Mouse (Mus musculus) embryonic stem cell, embryonic (primary cell): Measurements from ENCODE around the gene Pax3.

Experiments used
- CTCF ChIA-PET, 4 experiments: fragments of 300-600 bp in 2 of 4; fragments of 350-600 bp in 2 of 4; sonication (Branson Sonifier 250); formaldehyde crosslinking; loops; one replicate each; lab custom pipeline; 2022; ENCODE audit warnings: inconsistent platforms in 2 of 4; lab: Charles Lee
- POLR2A ChIA-PET, 4 experiments: fragments of 300-600 bp in 2 of 4; fragments of 350-600 bp in 2 of 4; sonication (Branson Sonifier 250); formaldehyde crosslinking; loops; one replicate each; lab custom pipeline; 2022; ENCODE audit warnings: antibody characterized with exemption in 4 of 4, inconsistent platforms in 1 of 4; lab: Charles Lee

Gene Pax3

GRCm38 (mm10) chr1:78190386-78191111, 6.4 kb downstream of the Pax3 start:
- POLR2A ChIA-PET = interaction anchor here in 2 of 4 experiments (0.7 to 3.3 kb wide), 5 partner anchors 11 to 462 kb away, joined by 3 to 16 read pairs (median 3); no protein-coding TSS in a partner anchor
- CTCF ChIA-PET = interaction anchor here in 3 of 4 experiments (0.6 to 2.1 kb wide), 5 partner anchors 9 to 622 kb away, joined by 5 to 15 read pairs (median 7); no protein-coding TSS in a partner anchor

GRCm38 (mm10) chr1:78189501-78190345, 7.2 kb downstream of the Pax3 start:
- POLR2A ChIA-PET = interaction anchor here in 2 of 4 experiments (1.2 to 3.3 kb wide), 2 partner anchors 12 to 13 kb away, joined by 3 to 16 read pairs; no protein-coding TSS in a partner anchor
- CTCF ChIA-PET = interaction anchor here in 1 of 4 experiments (2.1 kb wide), 1 partner anchor 211 kb away, joined by 5 read pairs; no protein-coding TSS in a partner anchor

- POLR2A ChIA-PET = interaction anchor here in 1 of 4 experiments (3.3 kb wide), 1 partner anchor 13 kb away, joined by 16 read pairs; no protein-coding TSS in a partner anchor
- CTCF ChIA-PET = no interaction called here
Observed at GRCm38 (mm10) chr1:78189016-78189415, 7.9 kb downstream of the Pax3 start.

DNA sequence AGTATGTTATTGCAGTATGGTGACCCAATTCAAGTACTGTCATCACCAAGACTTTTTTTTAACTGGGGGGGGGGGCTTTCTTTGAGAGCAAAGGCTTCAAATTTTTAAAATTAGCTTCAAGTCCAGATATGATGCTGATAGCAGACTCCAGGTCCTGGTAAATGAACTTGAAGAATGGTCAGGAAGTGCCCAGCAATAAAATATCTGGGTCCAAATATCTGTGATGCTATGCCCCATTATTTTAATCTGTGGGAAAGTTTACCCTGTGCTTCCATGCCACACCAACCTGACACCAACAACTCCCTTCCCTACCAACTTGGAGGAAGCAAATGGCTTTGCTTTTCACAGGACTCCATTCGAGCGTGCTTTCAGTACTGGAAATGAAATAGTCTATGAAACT, 8.6 kb downstream of the Pax3 start:
- ChIA-PET CTCF (interaction anchor here in 1 of 4 experiments (0.6 kb wide), 1 partner anchor 665 kb away, joined by 4 read pairs; no protein-coding TSS in a partner anchor), POLR2A (no interaction called here)

DNA sequence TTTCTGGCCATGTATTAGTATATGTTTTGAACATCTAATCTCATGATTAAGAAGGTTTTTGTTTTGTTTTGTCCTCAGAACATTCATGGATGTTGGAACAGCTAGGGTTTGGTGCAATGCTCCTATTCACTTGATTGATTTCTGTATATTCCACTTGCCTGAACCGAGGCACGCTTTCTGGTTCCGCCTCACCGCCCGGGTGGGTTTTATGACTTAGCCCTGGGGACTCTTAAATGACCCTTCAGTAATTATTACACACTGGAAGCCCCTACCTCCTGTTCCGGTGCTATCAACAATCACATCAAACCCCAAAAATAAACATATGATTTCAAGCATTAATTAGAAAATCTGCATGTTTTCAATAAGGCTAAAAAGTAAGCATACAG, 9.2 kb downstream of the Pax3 start:
- CTCF ChIA-PET = interaction anchor here in 1 of 4 experiments (0.6 kb wide), 1 partner anchor 664 kb away, joined by 4 read pairs; no protein-coding TSS in a partner anchor
- POLR2A ChIA-PET = interaction anchor here in 1 of 4 experiments (0.6 kb wide), 1 partner anchor 73 kb away, joined by 8 read pairs; no protein-coding TSS in a partner anchor

- CTCF ChIA-PET = interaction anchor here in 1 of 4 experiments (0.6 kb wide), 1 partner anchor 664 kb away, joined by 4 read pairs; no protein-coding TSS in a partner anchor
Observed at GRCm38 (mm10) chr1:78187122-78187787, 9.7 kb downstream of the Pax3 start.

DNA sequence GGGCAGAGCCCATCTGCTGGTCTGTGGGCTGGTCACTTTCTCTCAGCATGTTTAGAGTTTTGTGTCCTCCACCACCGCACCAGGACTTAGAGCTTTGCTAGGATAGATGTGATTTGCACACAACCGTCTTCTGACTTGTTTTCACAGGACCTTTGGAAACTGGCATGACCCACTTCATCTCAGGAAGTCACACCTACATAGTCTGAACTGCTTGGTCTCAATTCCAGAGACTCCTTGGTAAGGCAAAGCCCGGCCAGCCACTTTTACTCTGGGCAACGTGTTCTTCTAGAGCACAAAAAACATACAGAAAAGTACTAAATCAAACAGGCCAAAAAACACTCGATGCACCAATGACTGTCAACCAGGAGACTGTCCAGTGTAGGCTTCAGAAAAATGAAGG, 14.0 kb downstream of the Pax3 start:
- POLR2A ChIA-PET = interaction anchor here in 2 of 4 experiments (0.5 to 0.6 kb wide), 3 partner anchors 15 to 53 kb away, joined by 3 to 4 read pairs (median 4); no protein-coding TSS in a partner anchor
- CTCF ChIA-PET = interaction anchor here in 1 of 4 experiments (0.6 kb wide), 1 partner anchor 361 kb away, joined by 3 read pairs; no protein-coding TSS in a partner anchor

More at GRCm38 (mm10) chr1:78187122-78187787, 9.7 kb downstream of the Pax3 start:
- POLR2A ChIA-PET = interaction anchor here in 1 of 4 experiments (0.6 kb wide), 1 partner anchor 72 kb away, joined by 8 read pairs; no protein-coding TSS in a partner anchor

DNA sequence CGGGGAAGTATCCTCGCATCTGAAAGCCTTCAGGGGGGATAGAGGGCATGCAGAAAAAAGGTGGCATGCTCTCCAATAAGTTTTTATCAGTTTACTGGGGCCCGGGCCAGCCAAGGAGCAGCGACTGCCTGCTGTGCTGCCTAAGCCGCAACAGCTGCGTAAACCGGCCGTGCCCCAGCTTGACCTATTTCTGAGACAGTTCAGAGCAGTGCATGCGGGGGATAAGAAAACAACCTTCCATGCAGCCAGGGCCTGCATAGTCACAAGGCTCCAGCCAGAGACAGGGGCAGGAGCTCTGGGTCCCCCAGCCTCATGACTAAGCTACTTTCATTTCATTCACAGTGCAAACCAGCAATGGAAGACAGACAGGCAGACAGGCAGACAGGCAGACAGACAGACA, 15.1 kb downstream of the Pax3 start:
- ChIA-PET CTCF (interaction anchor here in 1 of 4 experiments (0.6 kb wide), 1 partner anchor 9 kb away, joined by 15 read pairs; no protein-coding TSS in a partner anchor), POLR2A (no interaction called here)

DNA sequence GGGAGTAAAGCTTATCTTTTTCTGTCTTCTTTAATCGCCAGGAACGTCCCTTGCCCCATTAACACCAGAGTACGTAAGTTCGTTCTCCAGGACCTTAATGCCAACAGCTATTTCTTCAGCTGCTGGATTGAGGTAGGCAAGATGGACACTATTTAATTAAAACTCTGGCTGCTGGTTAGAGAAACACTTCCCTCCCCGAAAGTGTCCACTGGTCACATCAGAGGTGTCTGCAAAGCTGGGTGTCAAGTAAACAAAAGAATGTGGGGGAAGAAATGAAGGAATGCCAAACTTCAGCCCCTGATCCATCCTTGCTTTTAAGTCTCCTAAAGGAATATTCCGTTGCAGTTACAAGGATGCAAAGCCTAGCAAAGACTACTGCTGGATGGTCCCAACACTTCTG, 24.6 kb downstream of the Pax3 start:
- ChIA-PET CTCF (no interaction called here), POLR2A (no interaction called here)

DNA sequence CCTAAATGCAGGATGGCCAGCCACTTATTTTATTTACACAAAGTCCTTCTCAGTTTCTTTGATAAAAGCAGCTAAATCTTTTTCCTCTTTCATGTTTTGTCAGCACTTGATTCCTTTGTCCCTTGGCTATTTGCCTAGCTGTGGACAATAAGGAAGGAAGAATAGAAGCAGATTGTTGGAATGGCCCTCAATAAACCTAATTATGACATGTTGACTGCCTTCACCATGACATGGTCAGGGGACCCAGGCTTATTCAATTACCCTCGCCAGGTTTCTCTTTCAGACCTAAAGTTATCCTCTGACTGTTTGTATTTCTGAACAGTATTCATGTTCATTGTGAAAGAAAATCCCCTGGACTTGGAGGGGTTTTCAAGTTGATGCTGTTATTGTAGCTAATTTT, 25.3 kb downstream of the Pax3 start:
- ChIA-PET CTCF (no interaction called here), POLR2A (no interaction called here)

DNA sequence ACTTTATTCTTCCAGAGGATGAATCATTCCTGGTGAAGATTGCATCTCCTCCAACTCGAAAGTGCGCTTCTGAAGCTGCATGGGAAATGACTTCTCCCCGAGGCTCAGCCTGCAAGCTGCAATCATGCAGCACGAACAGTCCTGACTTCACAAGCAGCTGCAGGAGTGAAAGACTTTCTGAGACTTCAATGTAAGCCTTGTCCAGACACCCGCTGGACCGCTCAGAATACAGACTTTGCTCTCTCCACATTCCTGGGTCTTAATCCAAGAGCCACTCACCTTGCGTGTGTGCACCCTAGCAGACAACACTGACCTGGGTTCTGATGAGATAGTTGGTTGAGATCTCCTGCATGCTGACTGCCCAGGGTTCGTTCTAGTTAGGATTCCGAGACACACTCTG, 26.2 kb downstream of the Pax3 start:
- ChIA-PET POLR2A (no interaction called here), CTCF (no interaction called here)

GRCm38 (mm10) chr1:78168796-78169195, 28.1 kb downstream of the Pax3 start:
- CTCF ChIA-PET = no interaction called here
- POLR2A ChIA-PET = interaction anchor here in 1 of 4 experiments (1.2 kb wide), 1 partner anchor 12 kb away, joined by 3 read pairs; no protein-coding TSS in a partner anchor

DNA sequence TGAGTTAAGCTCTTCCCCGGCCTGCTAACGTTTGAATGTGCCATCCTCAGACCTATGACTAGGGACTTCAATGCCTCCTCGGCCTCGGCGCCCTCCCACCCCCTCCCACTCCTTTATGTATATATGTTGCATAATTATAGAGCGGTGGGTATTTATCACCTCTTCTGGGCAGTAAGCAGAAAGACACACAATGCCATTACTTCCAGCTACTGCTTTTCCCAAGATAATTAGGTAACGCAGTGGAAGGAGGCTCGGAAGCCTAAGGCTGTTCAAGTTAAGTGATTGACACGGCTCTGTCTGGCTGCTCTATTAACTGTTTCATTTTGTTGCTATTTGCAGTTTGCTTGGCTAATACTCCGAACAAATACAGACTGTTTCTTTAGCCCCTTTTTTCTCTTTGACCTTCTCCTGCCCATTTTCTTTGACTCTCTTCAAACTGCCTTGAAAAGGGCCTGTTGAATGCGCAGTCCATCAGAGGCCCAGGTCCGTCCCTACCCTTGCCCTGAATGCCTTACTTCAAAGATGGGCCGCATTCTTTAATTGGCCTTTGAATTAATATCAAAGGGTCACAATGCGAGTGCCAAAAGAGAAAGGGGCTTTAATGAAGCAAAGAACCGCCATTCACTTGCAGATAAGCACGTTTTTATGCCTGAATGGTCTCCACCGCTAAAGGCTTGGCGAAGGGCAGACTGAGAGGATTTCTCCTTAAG, 29.2 kb downstream of the Pax3 start:
- CTCF ChIA-PET = no interaction called here
- POLR2A ChIA-PET = interaction anchor here in 2 of 4 experiments (0.6 to 2.3 kb wide), 4 partner anchors 8 to 34 kb away, joined by 3 to 6 read pairs (median 4); no protein-coding TSS in a partner anchor

DNA sequence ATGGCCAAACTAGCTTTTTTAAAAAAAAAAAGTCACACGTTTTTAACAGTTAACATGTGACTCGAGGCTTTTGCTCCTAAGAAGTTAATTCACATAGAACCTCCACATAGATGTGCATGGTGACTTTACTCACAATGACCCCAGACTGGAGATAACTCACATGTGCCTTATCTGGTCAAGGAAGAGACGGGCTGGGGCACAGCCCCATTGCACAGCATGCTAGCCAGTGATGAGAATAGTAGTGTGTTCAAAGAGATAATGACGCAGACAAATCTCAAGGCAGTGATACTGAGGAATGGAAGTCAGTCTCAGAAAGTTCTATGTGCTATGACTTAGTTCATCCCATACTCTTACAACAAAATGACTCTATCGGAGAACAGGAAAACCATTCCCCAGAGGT, 35.2 kb downstream of the Pax3 start:
- CTCF ChIA-PET = no interaction called here
- POLR2A ChIA-PET = no interaction called here

GRCm38 (mm10) chr1:78157930-78158329, 39.0 kb downstream of the Pax3 start:
- POLR2A ChIA-PET = interaction anchor here in 1 of 4 experiments (1.5 kb wide), 1 partner anchor 11 kb away, joined by 3 read pairs; no protein-coding TSS in a partner anchor
- CTCF ChIA-PET = no interaction called here

GRCm38 (mm10) chr1:78155796-78156195, 41.1 kb downstream of the Pax3 start:
- CTCF ChIA-PET = interaction anchor here in 1 of 4 experiments (0.7 kb wide), 1 partner anchor 20 kb away, joined by 6 read pairs; no protein-coding TSS in a partner anchor
- POLR2A ChIA-PET = interaction anchor here in 1 of 4 experiments (0.6 kb wide), 1 partner anchor 641 kb away, joined by 3 read pairs; the partner anchor contains the start of gene Epha4

GRCm38 (mm10) chr1:78148011-78148623, 48.8 kb downstream of the Pax3 start:
- CTCF ChIA-PET = no interaction called here
- POLR2A ChIA-PET = no interaction called here
